Mouse (Mus musculus) limb, embryonic 15.5 days (tissue): ENCODE data around the gene Pspc1. TPM values are rescaled to one million over a fixed set of nuclear protein-coding genes. Genes with fewer than 3 reads are reported as not detected.
A peak's percentile ranks its signal among the peaks of the same experiment; 100 is the strongest.
"Not testable (repeated sequence)": the region's sequence is repeated elsewhere in the genome, so short reads cannot be mapped to it uniquely, and the experiment has no call there.

Source experiments
- ATAC-seq: fragments of 200-750 bp; cut with Nextera tagmentation; 2 replicates; pipeline ENCODE4 v1.8.0; 2017; ENCODE audit warnings: low read depth, moderate TSS enrichment; ENCODE audit not compliant: insufficient number of reproducible peaks, low FRiP score, low TSS enrichment
- H3K27ac ChIP-seq: fragments of 300-500 bp; sonication (generic); 2 replicates; pipeline ENCODE4 v1.5.1; 2015; ENCODE audit warnings: moderate library complexity, mild to moderate bottlenecking, inconsistent platforms
- H3K27me3 ChIP-seq: fragments of 300-500 bp; sonication (generic); 2 replicates; pipeline ENCODE4 v1.6.1; 2015; ENCODE audit warnings: inconsistent platforms
- H3K36me3 ChIP-seq: fragments of 300-500 bp; sonication (generic); 2 replicates; pipeline ENCODE4 v1.6.1; 2015; ENCODE audit warnings: inconsistent platforms
- H3K4me1 ChIP-seq: fragments of 300-500 bp; sonication (generic); 2 replicates; pipeline ENCODE4 v1.6.1; 2015; ENCODE audit warnings: inconsistent platforms
- H3K4me2 ChIP-seq: fragments of 300-500 bp; sonication (generic); 2 replicates; pipeline ENCODE4 v1.6.1; 2015; ENCODE audit warnings: mild to moderate bottlenecking, inconsistent platforms
- H3K4me3 ChIP-seq: fragments of 300-500 bp; sonication (generic); 2 replicates; pipeline ENCODE4 v1.5.1; 2015; ENCODE audit warnings: mild to moderate bottlenecking, inconsistent platforms
- H3K9ac ChIP-seq: fragments of 300-500 bp; sonication (generic); 2 replicates; pipeline ENCODE4 v1.6.1; 2015; ENCODE audit warnings: inconsistent platforms
- H3K9me3 ChIP-seq: fragments of 300-500 bp; sonication (generic); 2 replicates; pipeline ENCODE4 v1.6.1; 2016; ENCODE audit warnings: inconsistent platforms
- WGBS: fragments of 180-500 bp; shearing (Covaris S2); methylation state at CpG from one replicate; pipeline ENCODE4 v1.1.7; 2015; 5-methylcytosine and 5-hydroxymethylcytosine counted together
- polyA plus RNA-seq: library from polyadenylated mRNA; unstranded; fragments of >200 nt; fragmentation: Nextera tagmentation; extraction: Ambion mirVana; gene quantifications from 2 replicates; pipeline ENCODE4 v1.2.1, GENCODE M21; 2015

The Pspc1 gene
- polyA plus RNA-seq, 1 experiment from 2014 or later, result 25.2 TPM

DNA sequence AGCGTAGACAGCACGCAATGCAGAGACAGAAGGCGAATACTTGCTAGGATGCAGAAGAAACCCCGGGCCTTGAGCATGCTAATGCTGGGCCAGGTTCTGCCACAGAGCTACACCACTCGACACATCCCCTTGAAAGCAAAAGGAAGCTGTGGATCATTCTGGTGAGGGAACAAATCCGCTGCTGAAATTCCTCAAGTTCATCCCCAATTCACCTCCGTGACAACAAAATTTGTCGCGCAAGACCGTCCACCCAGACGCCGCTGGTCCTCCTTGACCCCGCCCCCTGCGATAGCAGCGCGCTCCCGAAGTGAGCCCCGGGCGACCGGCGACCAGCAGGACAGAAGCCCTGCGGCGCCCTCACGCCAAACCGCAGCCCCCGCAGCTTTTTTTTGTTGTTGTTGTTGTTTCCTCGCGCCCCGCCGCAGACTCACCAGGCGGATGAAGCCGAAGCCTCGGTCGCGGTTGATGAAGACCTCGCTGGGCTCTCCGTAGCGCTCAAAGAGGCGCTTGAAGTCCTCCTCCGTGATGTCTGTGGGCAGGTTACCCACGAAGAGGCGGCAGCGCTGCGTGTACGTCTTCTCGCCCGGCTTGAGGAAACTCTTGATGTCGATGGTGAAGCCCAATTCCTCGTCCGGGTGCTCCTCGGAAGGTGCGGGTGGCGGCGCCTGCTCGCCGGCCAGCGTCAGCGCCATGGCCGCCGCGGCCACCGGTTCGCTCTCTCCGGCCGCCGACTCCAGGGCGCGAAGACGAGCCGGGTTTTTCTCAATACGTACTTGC, 568 bp downstream of the Pspc1 start:
- Histone ChIP-seq H3K27ac (peak overlapping the region; percentile 95), H3K4me3 (peak overlapping the region; percentile 67), H3K36me3 (no peaks in the 10 kb centered on the region), H3K9ac (peak overlapping the region; percentile 86), H3K27me3 (no peaks in the 10 kb centered on the region), H3K4me1 (peaks cover 14% of the 10 kb centered on the region; the same call in 1 of the 2 replicates), H3K4me2 (peak overlapping the region; percentile 68), H3K9me3 (no peaks in the 10 kb centered on the region)
- under 1% methylated on average over 71 of the region's 71 CpGs for WGBS
- ATAC-seq, result no peak; the same call in 1 of the 2 replicates

DNA sequence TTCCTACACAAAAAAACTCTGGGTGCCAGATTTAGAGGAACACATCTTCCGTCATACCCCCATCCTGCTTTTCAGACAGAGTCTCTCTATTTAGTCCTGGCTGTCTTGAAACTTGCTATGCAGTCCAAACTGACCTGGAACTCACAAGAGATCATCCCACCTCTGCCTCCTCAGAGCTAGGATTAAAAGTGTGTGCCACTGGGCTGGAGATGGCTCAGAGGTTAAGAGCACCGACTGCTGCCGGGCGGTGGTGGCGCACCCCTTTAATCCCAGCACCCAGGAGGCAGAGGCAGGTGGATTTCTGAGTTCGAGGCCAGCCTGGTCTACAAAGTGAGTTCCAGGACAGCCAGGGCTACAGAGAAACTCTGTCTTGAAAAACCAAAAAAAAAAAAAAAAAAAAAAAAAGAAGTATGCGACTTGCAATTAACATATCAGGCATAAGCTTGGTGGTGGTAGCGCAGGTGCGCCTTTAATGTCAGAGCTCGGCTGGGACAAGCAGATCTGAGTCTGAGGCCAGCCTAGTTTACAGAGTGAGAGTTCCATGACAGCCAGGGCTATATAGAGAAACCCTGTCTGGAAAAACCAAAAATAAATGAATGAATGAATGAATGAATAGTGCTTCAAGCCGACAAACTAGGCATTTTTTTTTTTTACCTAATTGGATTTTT, 1.4 kb downstream of the Pspc1 start:
- 30% methylated on average over 11 of the region's 11 CpGs for WGBS
- ATAC-seq, result no peak
- H3K9me3 ChIP-seq, result no peaks in the 10 kb centered on the region
- H3K27ac ChIP-seq, result no peak overlapping the region
- H3K4me1 ChIP-seq, result peaks cover 14% of the 10 kb centered on the region; the same call in 1 of the 2 replicates
- H3K27me3 ChIP-seq, result no peaks in the 10 kb centered on the region
- H3K4me2 ChIP-seq, result peak overlapping the region; percentile 68
- H3K36me3 ChIP-seq, result peaks cover 5% of the 10 kb centered on the region
- H3K9ac ChIP-seq, result no peak overlapping the region
- peak overlapping the region; percentile 67 for H3K4me3 ChIP-seq

DNA sequence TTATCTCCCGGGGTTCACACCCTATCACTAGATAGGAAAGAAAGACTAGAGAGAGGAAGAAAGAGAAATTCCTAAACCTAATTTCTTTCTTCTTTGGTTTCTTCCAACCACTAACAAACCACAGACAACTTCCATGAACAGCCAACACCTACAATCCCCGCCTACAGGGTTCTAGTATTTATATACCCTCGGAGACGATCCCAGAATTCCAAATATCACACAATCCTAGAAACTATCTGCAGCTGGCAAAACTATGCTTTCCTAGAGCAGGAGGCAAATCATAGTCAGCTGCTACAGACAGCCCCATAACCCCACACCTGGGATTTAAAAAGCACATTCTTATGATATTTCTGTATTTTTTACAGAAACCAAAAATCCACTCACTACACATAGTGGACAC, 2.7 kb downstream of the Pspc1 start:
- Histone ChIP-seq H3K27me3 (no peaks in the 10 kb centered on the region), H3K4me1 (peaks cover 14% of the 10 kb centered on the region; the same call in 1 of the 2 replicates), H3K9me3 (no peaks in the 10 kb centered on the region), H3K9ac (no peak overlapping the region), H3K4me3 (peak overlapping the region; percentile 7; the same call in 1 of the 2 replicates), H3K27ac (no peak overlapping the region), H3K36me3 (peaks cover 8% of the 10 kb centered on the region), H3K4me2 (peak overlapping the region; percentile 27; the same call in 1 of the 2 replicates)
- 44% methylated on average over 4 of the region's 4 CpGs for WGBS
- ATAC-seq, result no peak

DNA sequence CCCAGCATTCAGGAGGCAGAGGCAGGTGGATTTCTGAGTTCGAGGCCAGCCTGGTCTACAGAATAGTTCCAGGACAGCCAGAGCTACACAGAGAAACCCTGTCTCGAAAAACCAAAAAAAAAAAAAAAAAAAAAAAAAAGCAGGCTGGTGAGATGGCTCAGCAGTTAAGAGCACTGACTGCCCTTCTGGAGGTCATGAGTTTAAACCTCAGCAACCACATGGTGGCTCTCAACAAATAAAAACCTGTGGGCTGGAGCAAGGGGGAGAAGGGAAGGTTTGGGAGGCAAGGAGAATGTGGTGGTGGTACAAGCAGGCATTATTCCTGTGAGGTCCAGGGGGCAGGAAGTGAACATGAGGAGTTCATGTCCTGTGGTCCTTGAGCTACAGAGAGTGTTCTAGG, 11.7 kb downstream of the Pspc1 start:
- not testable (repeated sequence) for H3K27ac ChIP-seq, H3K4me1 ChIP-seq, ATAC-seq, H3K9me3 ChIP-seq, H3K4me2 ChIP-seq, H3K27me3 ChIP-seq, H3K4me3 ChIP-seq, H3K9ac ChIP-seq
- 85% methylated on average over 2 of the region's 2 CpGs for WGBS
- H3K36me3 ChIP-seq, result peaks cover 22% of the 10 kb centered on the region

DNA sequence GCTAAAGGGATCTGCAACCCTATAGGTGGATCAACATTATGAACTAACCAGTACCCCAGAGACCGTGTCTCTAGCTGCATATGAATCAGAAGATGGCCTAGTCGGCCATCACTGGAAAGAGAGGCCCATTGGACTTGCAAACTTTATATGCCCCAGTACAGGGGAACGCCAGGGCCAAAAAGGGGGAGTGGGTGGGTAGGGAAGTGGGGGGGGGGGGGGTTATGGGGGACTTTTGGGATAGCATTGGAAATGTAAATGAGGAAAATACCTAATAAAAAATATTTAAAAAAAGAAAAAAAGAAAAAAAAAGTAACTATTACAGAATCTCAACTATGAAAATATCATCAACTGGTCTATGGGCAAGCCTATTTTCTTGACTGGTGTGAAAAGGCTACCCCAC, 13.0 kb downstream of the Pspc1 start:
- not testable (repeated sequence) for H3K9me3 ChIP-seq, H3K4me2 ChIP-seq, H3K4me3 ChIP-seq, H3K9ac ChIP-seq, H3K27me3 ChIP-seq, H3K4me1 ChIP-seq, H3K27ac ChIP-seq, ATAC-seq
- WGBS, result 89% methylated on average over 3 of the region's 3 CpGs
- peaks cover 35% of the 10 kb centered on the region for H3K36me3 ChIP-seq

DNA sequence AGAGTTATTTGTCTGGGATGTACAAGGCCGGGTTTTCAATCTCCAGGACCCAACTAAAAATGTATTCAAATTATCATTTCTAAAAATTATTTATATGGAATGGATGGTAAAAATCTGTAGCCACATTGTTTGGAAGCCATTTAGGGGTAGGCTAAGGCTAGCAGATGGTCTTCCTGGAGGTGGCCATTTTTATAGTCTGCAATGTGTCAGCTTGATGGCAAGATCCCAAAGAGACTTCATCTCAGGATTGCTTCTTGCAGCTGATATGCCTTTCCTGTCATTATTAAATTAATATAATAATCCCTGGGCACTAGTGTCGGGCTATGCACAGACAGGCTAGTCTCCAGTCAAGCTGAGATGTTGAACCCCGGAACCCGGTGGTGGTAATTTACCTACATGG, 26.8 kb downstream of the Pspc1 start:
- Histone ChIP-seq H3K36me3 (peaks cover 34% of the 10 kb centered on the region), H3K9ac (no peak overlapping the region), H3K27ac (no peak overlapping the region), H3K27me3 (no peaks in the 10 kb centered on the region), H3K4me2 (no peak overlapping the region), H3K4me1 (no peaks in the 10 kb centered on the region), H3K4me3 (no peak overlapping the region), H3K9me3 (no peaks in the 10 kb centered on the region)
- no peak for ATAC-seq
- 86% methylated on average over 4 of the region's 4 CpGs for WGBS

DNA sequence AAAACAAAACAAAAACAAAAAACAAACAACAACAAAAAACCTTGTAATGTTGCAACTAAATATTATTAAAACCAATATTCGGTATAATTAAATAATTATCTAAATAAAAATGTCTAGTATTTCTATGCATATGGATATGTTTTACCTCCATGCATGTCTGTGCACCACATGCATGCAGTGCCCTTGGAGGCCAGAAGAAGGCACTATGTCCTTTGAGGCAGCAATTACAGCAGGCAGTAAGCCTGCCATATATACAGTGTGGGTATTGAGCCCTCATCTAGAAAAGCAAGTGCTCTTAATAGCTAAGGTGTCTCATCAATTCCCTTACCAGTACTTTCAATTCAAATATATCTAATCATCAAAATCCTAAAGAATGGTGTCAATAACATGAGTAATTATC, 37.9 kb downstream of the Pspc1 start:
- no peaks in the 10 kb centered on the region for H3K27me3 ChIP-seq
- no peak overlapping the region for H3K4me3 ChIP-seq
- peaks cover 2% of the 10 kb centered on the region; the same call in 1 of the 2 replicates for H3K36me3 ChIP-seq
- no peaks in the 10 kb centered on the region for H3K4me1 ChIP-seq
- WGBS, result 95% methylated on average over 1 of the region's 1 CpGs
- H3K9ac ChIP-seq, result no peak overlapping the region
- no peak overlapping the region for H3K4me2 ChIP-seq
- no peaks in the 10 kb centered on the region for H3K9me3 ChIP-seq
- no peak overlapping the region for H3K27ac ChIP-seq
- no peak for ATAC-seq

DNA sequence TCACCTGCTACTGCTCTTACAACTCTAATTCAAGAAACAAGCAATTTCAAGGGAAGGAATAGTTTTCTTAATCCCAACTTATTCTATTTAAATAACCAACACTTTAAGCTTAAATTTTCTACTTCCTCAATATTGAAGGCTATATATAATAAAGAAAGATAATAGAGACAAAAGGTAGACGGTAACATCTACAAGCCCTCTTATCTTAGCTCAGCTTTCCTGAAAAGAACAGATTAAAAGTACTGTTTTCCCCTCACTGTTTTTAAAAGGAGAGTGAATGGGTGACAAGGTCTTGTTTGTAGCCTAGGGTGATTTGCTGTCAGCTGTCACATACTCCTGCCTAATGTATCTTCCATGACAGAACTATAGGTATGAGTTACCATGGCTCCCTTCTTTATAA, 51.6 kb downstream of the Pspc1 start:
- H3K4me3 ChIP-seq, result no peak overlapping the region
- H3K4me2 ChIP-seq, result no peak overlapping the region
- no peak overlapping the region for H3K9ac ChIP-seq
- H3K27ac ChIP-seq, result no peak overlapping the region
- 89% methylated on average over 1 of the region's 1 CpGs for WGBS
- ATAC-seq, result no peak
- H3K27me3 ChIP-seq, result no peaks in the 10 kb centered on the region
- no peaks in the 10 kb centered on the region for H3K4me1 ChIP-seq
- no peaks in the 10 kb centered on the region for H3K9me3 ChIP-seq
- peaks cover 11% of the 10 kb centered on the region; the same call in 1 of the 2 replicates for H3K36me3 ChIP-seq

DNA sequence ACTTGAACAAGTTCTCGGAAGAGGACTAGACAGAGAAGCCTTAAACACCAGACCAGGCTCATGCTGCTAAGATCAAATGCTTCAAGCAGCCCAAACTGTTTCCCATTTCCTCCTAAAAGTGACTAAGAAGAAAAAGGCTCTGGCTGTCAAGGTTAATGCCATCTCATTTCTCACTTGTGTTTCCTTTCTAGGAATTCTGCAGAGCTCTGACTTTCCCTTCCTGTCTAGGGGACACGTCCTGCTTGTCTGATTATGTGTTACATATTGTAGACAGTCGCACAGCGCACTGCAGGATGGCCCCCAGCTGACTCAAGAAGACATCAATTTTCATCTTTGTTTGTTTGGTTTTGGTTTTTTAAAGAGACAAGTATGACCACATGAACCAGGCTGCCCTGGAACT, 72.4 kb downstream of the Pspc1 start:
- Histone ChIP-seq H3K36me3 (peaks cover 6% of the 10 kb centered on the region; the same call in 1 of the 2 replicates), H3K4me1 (no peaks in the 10 kb centered on the region), H3K4me3 (no peak overlapping the region), H3K9me3 (no peaks in the 10 kb centered on the region), H3K9ac (no peak overlapping the region), H3K27ac (no peak overlapping the region), H3K4me2 (no peak overlapping the region), H3K27me3 (no peaks in the 10 kb centered on the region)
- no peak for ATAC-seq
- WGBS, result 63% methylated on average over 4 of the region's 4 CpGs

DNA sequence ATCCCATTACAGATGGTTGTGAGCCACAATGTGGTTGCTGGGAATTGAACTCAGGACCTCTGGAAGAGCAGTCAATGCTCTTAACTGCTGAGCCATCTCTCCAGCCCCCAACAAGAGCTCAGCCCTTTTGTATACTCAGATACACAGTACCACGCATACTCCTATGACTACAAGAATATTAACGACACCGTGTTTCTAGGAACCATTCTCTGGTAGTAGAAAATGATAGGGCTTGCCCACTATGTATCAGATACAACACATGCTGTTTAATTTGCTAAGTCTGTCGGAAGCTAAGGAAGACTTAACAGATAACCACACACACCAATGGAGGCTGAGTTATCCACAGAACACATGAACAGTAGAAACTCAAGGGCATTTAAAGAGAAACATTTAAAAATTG, 75.5 kb downstream of the Pspc1 start:
- Histone ChIP-seq H3K9me3 (no peaks in the 10 kb centered on the region), H3K36me3 (peaks cover 26% of the 10 kb centered on the region), H3K27me3 (no peaks in the 10 kb centered on the region), H3K4me3 (no peak overlapping the region), H3K9ac (no peak overlapping the region), H3K4me2 (no peak overlapping the region), H3K4me1 (no peaks in the 10 kb centered on the region), H3K27ac (no peak overlapping the region)
- no peak for ATAC-seq
- 90% methylated on average over 4 of the region's 4 CpGs for WGBS

DNA sequence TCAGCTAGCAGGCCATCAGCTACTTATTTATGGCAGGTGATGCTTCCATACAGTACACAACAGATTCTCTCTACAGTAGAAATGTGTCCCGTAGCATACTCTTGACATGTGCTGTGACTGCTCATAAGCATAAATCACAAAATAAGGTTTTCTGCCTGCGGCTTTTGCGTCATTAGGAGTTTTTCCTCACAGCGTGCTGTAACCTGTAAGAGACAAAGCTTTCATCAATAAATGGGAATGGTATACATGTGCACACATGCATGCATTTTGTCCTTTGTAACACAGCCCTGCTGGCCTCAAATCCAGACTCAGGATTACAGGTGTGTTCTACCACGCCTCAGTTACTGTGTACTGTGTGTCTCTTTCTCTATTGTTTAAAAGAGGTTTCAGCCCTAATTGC, 80.3 kb downstream of the Pspc1 start:
- Histone ChIP-seq H3K4me3 (no peak overlapping the region), H3K4me1 (no peaks in the 10 kb centered on the region), H3K9me3 (no peaks in the 10 kb centered on the region), H3K27me3 (no peaks in the 10 kb centered on the region), H3K36me3 (peaks cover 67% of the 10 kb centered on the region), H3K9ac (no peak overlapping the region), H3K4me2 (no peak overlapping the region), H3K27ac (peak overlapping the region; percentile 7; the same call in 1 of the 2 replicates)
- ATAC-seq, result no peak
- 81% methylated on average over 5 of the region's 5 CpGs for WGBS

DNA sequence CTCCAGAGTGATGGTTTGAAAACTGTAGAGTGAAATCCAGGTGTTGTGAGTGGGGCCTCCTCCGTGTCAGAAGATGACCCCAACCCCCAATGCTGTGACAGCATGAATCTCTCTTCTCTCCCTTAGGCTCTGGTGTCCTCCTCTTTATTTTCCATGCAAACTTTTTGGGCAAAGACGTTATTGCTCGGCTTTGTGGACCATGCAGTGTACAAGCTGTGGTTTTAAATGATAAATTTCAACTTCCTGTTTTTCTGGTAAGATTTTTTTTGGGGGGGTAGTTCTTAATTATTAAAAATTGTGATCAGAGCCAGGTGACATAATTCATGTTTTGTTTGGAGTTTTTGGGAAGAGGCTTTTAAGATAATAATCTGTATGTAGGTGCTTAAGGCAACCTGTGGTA, 82.6 kb downstream of the Pspc1 start:
- no peaks in the 10 kb centered on the region for H3K4me1 ChIP-seq
- H3K9ac ChIP-seq, result no peak overlapping the region
- H3K9me3 ChIP-seq, result no peaks in the 10 kb centered on the region
- H3K27me3 ChIP-seq, result no peaks in the 10 kb centered on the region
- H3K27ac ChIP-seq, result no peak overlapping the region
- ATAC-seq, result no peak
- H3K4me3 ChIP-seq, result no peak overlapping the region
- no peak overlapping the region for H3K4me2 ChIP-seq
- peaks cover 86% of the 10 kb centered on the region for H3K36me3 ChIP-seq
- WGBS, result 83% methylated on average over 3 of the region's 3 CpGs
